Mouse (Mus musculus): ENCODE measurements around the gene Klhdc9.
"Not testable (repeated sequence)": the region's sequence is repeated elsewhere in the genome, so short reads cannot be mapped to it uniquely, and the experiment has no call there.

Gene Klhdc9

GRCm38 (mm10) chr1:171356814-171357213 is 3.8 kb downstream of the Klhdc9 start:
- DNase-seq (ENCODE audit: low spot score in 2 of 2) = no peak

GRCm38 (mm10) chr1:171355812-171356340 is 4.7 kb downstream of the Klhdc9 start:
- no peak for DNase-seq (ENCODE audit: low spot score in 2 of 2)

- DNase-seq (ENCODE audit: low spot score in 2 of 2) = no peak
These were observed 11.4 kb downstream of the Klhdc9 start for GRCm38 (mm10) chr1:171349210-171349609.

GRCm38 (mm10) chr1:171348665-171349064 is 11.9 kb downstream of the Klhdc9 start:
- DNase-seq (ENCODE audit: low spot score in 2 of 2) = no peak

- no peak for DNase-seq (ENCODE audit: low spot score in 2 of 2)
These were observed 14.5 kb downstream of the Klhdc9 start for GRCm38 (mm10) chr1:171346095-171346450.

GRCm38 (mm10) chr1:171345225-171346094 is 15.1 kb downstream of the Klhdc9 start, which contains the start of the genes Nit1 and Pfdn2:
Gene Nit1, minus strand, starts transcription at chr1:171345646.
Gene Pfdn2, plus strand, starts transcription at chr1:171345670.
- DNase-seq (ENCODE audit: low spot score in 2 of 2) = peak; percentile 85 to 93

GRCm38 (mm10) chr1:171344715-171345114 is 15.9 kb downstream of the Klhdc9 start:
- no peak for DNase-seq (ENCODE audit: low spot score in 2 of 2)

GRCm38 (mm10) chr1:171343922-171344677 is 16.5 kb downstream of the Klhdc9 start:
- DNase-seq (ENCODE audit: low spot score in 2 of 2) = no peak

GRCm38 (mm10) chr1:171342262-171343207 is 18.1 kb downstream of the Klhdc9 start:
- no peak for DNase-seq (ENCODE audit: low spot score in 2 of 2)

GRCm38 (mm10) chr1:171330216-171330560 is 30.4 kb downstream of the Klhdc9 start:
- no peak for DNase-seq (ENCODE audit: low spot score in 2 of 2)

GRCm38 (mm10) chr1:171329433-171330215 is 31.0 kb downstream of the Klhdc9 start:
- peak in 1 of 2 experiments; percentile 83 for DNase-seq (ENCODE audit: low spot score in 2 of 2)

GRCm38 (mm10) chr1:171328839-171329432 is 31.7 kb downstream of the Klhdc9 start, which contains the start of gene Dedd:
Gene Dedd, plus strand, starts transcription at chr1:171329145.
- peak; percentile 87 to 91 for DNase-seq (ENCODE audit: low spot score in 2 of 2)

GRCm38 (mm10) chr1:171328244-171328643 is 32.4 kb downstream of the Klhdc9 start:
- DNase-seq (ENCODE audit: low spot score in 2 of 2) = no peak

GRCm38 (mm10) chr1:171326588-171326987 is 34.0 kb downstream of the Klhdc9 start:
- not testable (repeated sequence) for DNase-seq (ENCODE audit: low spot score in 2 of 2)

- DNase-seq (ENCODE audit: low spot score in 2 of 2) = no peak
These were observed 35.0 kb downstream of the Klhdc9 start for GRCm38 (mm10) chr1:171325571-171325970.

GRCm38 (mm10) chr1:171322012-171322411 is 38.6 kb downstream of the Klhdc9 start:
- DNase-seq (ENCODE audit: low spot score in 2 of 2) = no peak

GRCm38 (mm10) chr1:171321415-171321814 is 39.2 kb downstream of the Klhdc9 start:
- no peak for DNase-seq (ENCODE audit: low spot score in 2 of 2)

GRCm38 (mm10) chr1:171320151-171320550 is 40.4 kb downstream of the Klhdc9 start:
- DNase-seq (ENCODE audit: low spot score in 2 of 2) = no peak

GRCm38 (mm10) chr1:171319748-171320147 is 40.9 kb downstream of the Klhdc9 start:
- DNase-seq (ENCODE audit: low spot score in 2 of 2) = no peak

GRCm38 (mm10) chr1:171309321-171309720 is 51.3 kb downstream of the Klhdc9 start:
- no peak for DNase-seq (ENCODE audit: low spot score in 2 of 2)

All from urinary bladder, postnatal 4 days (tissue).